22 mouse cellular contexts compared by ENCODE assay signal in genomic region chr11:8830551-8830950, GRCm38 (mm10).
DNase-seq lines count a peak whose midpoint lies in the region; ATAC-seq and TF ChIP-seq lines count a peak whose summit lies in the region.
"Had no signal": no experiment of that assay in that cellular context is flagged by ENCODE, and none has a peak within 500 bp of the region (broad histone marks: within the 10 kb centered on the region; RNA-seq: fewer than 3 reads in every experiment).

No protein-coding gene starts in this region.

- no peak overlapping the region for H3K9ac ChIP-seq in intestine, postnatal 0 days (ENCODE audit: low read depth, low read length)
- H3K9ac ChIP-seq: forebrain, postnatal 0 days; heart, embryonic 13.5 days; hindbrain, embryonic 12.5 days; hindbrain, embryonic 15.5 days; intestine, embryonic 15.5 days had no signal

- H3K9me3 ChIP-seq in intestine, postnatal 0 days (ENCODE audit: control insufficient read depth): no peaks in the 10 kb centered on the region
- H3K9me3 ChIP-seq: heart, embryonic 13.5 days; hindbrain, embryonic 12.5 days; hindbrain, embryonic 15.5 days; intestine, embryonic 15.5 days had no signal

- WGBS in intestine, postnatal 0 days: 28% methylated on average over 4 of the region's 4 CpGs

- no peak overlapping the region for H3K4me2 ChIP-seq in intestine, postnatal 0 days (replicated peaks; ENCODE audit: low read depth)
- H3K4me2 ChIP-seq: heart, embryonic 13.5 days; hindbrain, embryonic 12.5 days; hindbrain, embryonic 15.5 days; intestine, embryonic 15.5 days had no signal

- ATAC-seq in Patski: peak; percentile 93
- no peak for ATAC-seq in intestine, postnatal 0 days
- ATAC-seq in megakaryocyte progenitor cell, adult 5-6 weeks (replicated peaks; ENCODE audit: poor library complexity): no peak
- ATAC-seq: forebrain, embryonic 14.5 days; forebrain, postnatal 0 days; intestine, embryonic 15.5 days had no signal

- DNase-seq in 3134 (ENCODE audit: extremely low read depth, insufficient read length, low spot score) (peak; percentile 34), Patski (ENCODE audit: low read depth, low spot score) (peak; percentile 81)
- peak; percentile 68 for DNase-seq in gonadal fat pad, adult 2 months (ENCODE audit: low read depth)
- no peak for DNase-seq in adrenal gland, adult 18-20 months (ENCODE audit: low spot score in 2 of 2)
- DNase-seq: adrenal gland, adult 2 months; adrenal gland, postnatal 14 days; cerebellum, adult 11-12 months; cerebellum, adult 8-10 months; cerebellum, postnatal 10 days; forebrain, postnatal 0 days; gastrocnemius, postnatal 25 days; heart, postnatal 14 days; kidney, adult 18-20 months; kidney, adult 9 months had no signal

- no peaks in the 10 kb centered on the region for H3K27me3 ChIP-seq in C2C12 (ENCODE audit: control insufficient read depth, insufficient read depth, insufficient read length)
- no peaks in the 10 kb centered on the region for H3K27me3 ChIP-seq in Patski
- H3K27me3 ChIP-seq in intestine, postnatal 0 days (replicated peaks; ENCODE audit: control insufficient read depth, insufficient read depth, low read length): no peaks in the 10 kb centered on the region
- H3K27me3 ChIP-seq: heart, embryonic 13.5 days; hindbrain, embryonic 12.5 days; hindbrain, embryonic 15.5 days; intestine, embryonic 15.5 days had no signal

- CTCF ChIA-PET in Patski (lab: Charles Lee): interaction anchor here (0.7 to 1.7 kb wide), 7 partner anchors 15 to 407 kb away, joined by 3 to 4 read pairs (median 3); partner anchors contain the start of gene Tns3

- H3K27ac ChIP-seq in intestine, postnatal 0 days (ENCODE audit: low read depth, low read length): no peak overlapping the region
- H3K27ac ChIP-seq: heart, embryonic 13.5 days; hindbrain, embryonic 12.5 days; hindbrain, embryonic 15.5 days; intestine, embryonic 15.5 days had no signal

- in situ Hi-C loops in Patski (cut with MboI; ENCODE audit: low pct_unique_long_range_greater_than_20kb): no loop called here

- no peaks in the 10 kb centered on the region for H3K4me1 ChIP-seq in intestine, postnatal 0 days (replicated peaks; ENCODE audit: control insufficient read depth, insufficient read depth, low read length)
- H3K4me1 ChIP-seq: hindbrain, embryonic 15.5 days; intestine, embryonic 15.5 days had no signal

- no peak for TF ChIP-seq CTCF in C2C12 (IDR thresholded peaks at IDR 0.05; ENCODE audit: control insufficient read depth, insufficient read depth, insufficient read length)
- no peak for TF ChIP-seq CTCF in Patski (IDR thresholded peaks at IDR 0.05)
- no peak for TF ChIP-seq CTCF in intestine, postnatal 0 days (IDR thresholded peaks at IDR 0.05; ENCODE audit: low read depth)

- no peak overlapping the region for H3K4me3 ChIP-seq in C2C12 (ENCODE audit: insufficient read depth, poor library complexity, severe bottlenecking)
- H3K4me3 ChIP-seq in intestine, postnatal 0 days (ENCODE audit: low read depth, low read length): no peak overlapping the region
- H3K4me3 ChIP-seq: heart, embryonic 13.5 days; hindbrain, embryonic 12.5 days; hindbrain, embryonic 15.5 days; intestine, embryonic 15.5 days had no signal

- no peaks in the 10 kb centered on the region for H3K36me3 ChIP-seq in C2C12 (ENCODE audit: control insufficient read depth, insufficient read depth)
- H3K36me3 ChIP-seq in intestine, postnatal 0 days (ENCODE audit: control insufficient read depth, insufficient read depth): no peaks in the 10 kb centered on the region
- H3K36me3 ChIP-seq: heart, embryonic 13.5 days; hindbrain, embryonic 12.5 days; hindbrain, embryonic 15.5 days; intestine, embryonic 15.5 days had no signal

- H3ac ChIP-seq in C2C12 (ENCODE audit: control insufficient read depth, insufficient read length, low read depth): no peak overlapping the region

- no peaks in the 10 kb centered on the region for H3K79me2 ChIP-seq in C2C12 (ENCODE audit: control insufficient read depth, insufficient read depth)

- H3K79me3 ChIP-seq in C2C12 (ENCODE audit: low read depth): no peaks in the 10 kb centered on the region

- POLR2A ChIA-PET in Patski (lab: Charles Lee): no interaction called here

TF ChIP-seq in C2C12, 6 proteins besides CTCF, POLR2A, EP300 and RAD21:
- TF ChIP-seq MYOD1 (IDR thresholded peaks at IDR 0.05; ENCODE audit: control insufficient read depth, insufficient read length, low read depth) (no peak), MAX (IDR thresholded peaks at IDR 0.05) (no peak), MYOG (IDR thresholded peaks at IDR 0.05; ENCODE audit: control insufficient read depth, extremely low read depth, insufficient read length) (no peak), CEBPB (IDR thresholded peaks at IDR 0.05; ENCODE audit: low read depth) (no peak), FOSL1 (IDR thresholded peaks at IDR 0.05; ENCODE audit: insufficient read depth, low read length, poor library complexity, severe bottlenecking) (peak; percentile 26), USF1 (IDR thresholded peaks at IDR 0.05; ENCODE audit: low read depth) (no peak)

Comparison
In these comparisons a context has a peak if more than half of its experiments do, and no peak if none do; other contexts are left out.
1. DNase-seq: peak in 3134 (single experiment), Patski (single experiment) and gonadal fat pad, adult 2 months (single experiment); none in adrenal gland, adult 18-20 months (0 of 2).